Mouse (Mus musculus) heart, adult 2 months (tissue): ENCODE data around the gene Lin9. TPM values are rescaled to one million over a fixed set of nuclear protein-coding genes. Genes with fewer than 3 reads are reported as not detected.

Source experiments
- DNase-seq, 2 experiments: peaks; one replicate each; pipeline ENCODE4 v3.0.0; 2021
- H3K27ac ChIP-seq: fragments of 200-600 bp; 2 replicates; pipeline ENCODE4 v1.8.1; 2022
- H3K27me3 ChIP-seq: fragments of 200-500 bp; 2 replicates; pipeline ENCODE4 v1.6.1; 2012; ENCODE audit warnings: mild to moderate bottlenecking, low read length, inconsistent platforms, mixed read lengths; ENCODE audit not compliant: control insufficient read depth, insufficient read depth
- H3K36me3 ChIP-seq: fragments of 200-500 bp; 2 replicates; pipeline ENCODE4 v1.6.1; 2012; ENCODE audit warnings: low read length, inconsistent platforms; ENCODE audit not compliant: control insufficient read depth, insufficient read depth
- H3K4me1 ChIP-seq: fragments of 200-500 bp; 2 replicates; pipeline ENCODE4 v1.6.1; 2011; ENCODE audit warnings: low read length; ENCODE audit not compliant: control insufficient read depth, insufficient read depth
- H3K4me3 ChIP-seq: fragments of 200-600 bp; 2 replicates; pipeline ENCODE4 v1.8.1; 2022
- H3K79me2 ChIP-seq: fragments of 200-500 bp; replicated peaks from 2 replicates; pipeline ENCODE4 v1.6.1; 2012; ENCODE audit warnings: mild to moderate bottlenecking, inconsistent platforms, low read length, moderate library complexity, mixed read lengths; ENCODE audit not compliant: control insufficient read depth, insufficient read depth
- H3K9ac ChIP-seq: fragments of 200-500 bp; 2 replicates; pipeline ENCODE4 v1.6.1; 2012; ENCODE audit warnings: low read depth, mild to moderate bottlenecking, control low read depth, inconsistent platforms, low read length, mixed read lengths
- CTCF ChIP-seq: fragments of 200-600 bp; IDR thresholded peaks from 2 replicates; pipeline ENCODE4 v1.8.1; 2022; ENCODE audit warnings: antibody characterized with exemption, mild to moderate bottlenecking, moderate library complexity
- EP300 ChIP-seq: fragments of 200-500 bp; IDR thresholded peaks from 2 replicates; pipeline ENCODE4 v1.6.1; 2011; ENCODE audit warnings: low read depth, low read length, control low read depth; ENCODE audit not compliant: insufficient read depth
- POLR2A ChIP-seq: fragments of 200-500 bp; IDR thresholded peaks from 2 replicates; pipeline ENCODE4 v1.6.1; 2011; ENCODE audit warnings: mild to moderate bottlenecking, low read depth, low read length, control low read depth; ENCODE audit not compliant: insufficient read depth
- WGBS: fragments of 180-500 bp; shearing (Covaris S2); methylation state at CpG from one replicate; pipeline ENCODE4 v1.1.7; 2018; 5-methylcytosine and 5-hydroxymethylcytosine counted together
- intact Hi-C: fragments of 180-260 bp; cut with DNase I; formaldehyde crosslinking; loops from one replicate; pipeline ENCODE4 v1.15.1; 2025
- long read RNA-seq: library from polyadenylated mRNA; stranded (forward); transcript quantifications from one replicate; pipeline ENCODE4 v2.0.0, GENCODE M21; 2021
- polyA plus RNA-seq: library from polyadenylated mRNA; depleted of rRNA; stranded (reverse); fragments of >200 nt; gene quantifications from 2 replicates; pipeline ENCODE4 v1.2.3, GENCODE M21; 2012; rRNA removed
- total RNA-seq, 2 experiments: library from RNA; stranded (reverse); gene quantifications; 2 replicates each; pipeline ENCODE4 v1.2.3; 2021

Lin9 gene
- total RNA-seq, result 1 to 10 TPM; 2.2 to 2.4 TPM
- polyA plus RNA-seq, result 1.5 and 2.6 TPM in 2 replicates
- long read RNA-seq, partial matches to known transcripts, result 0 of 2 reads
- long read RNA-seq, other reads (novel, unspliced or antisense), result 1 of 2 reads

- Histone ChIP-seq H3K4me1 (peaks cover 4% of the 10 kb centered on the region), H3K79me2 (no peaks in the 10 kb centered on the region), H3K9ac (peak within 1 kb of the TSS; percentile 88), H3K27ac (peak within 1 kb of the TSS; percentile 70), H3K36me3 (no peaks in the 10 kb centered on the region), H3K27me3 (no peaks in the 10 kb centered on the region), H3K4me3 (peak within 1 kb of the TSS; percentile 100)
- DNase-seq, result peak; percentile 93 to 95
- no peak for TF ChIP-seq CTCF
- TF ChIP-seq POLR2A, result no peak
- no peak for TF ChIP-seq EP300
- WGBS, result 1% methylated on average over 43 of the region's 47 CpGs
- intact Hi-C loops, result loop anchor here (2.0 to 5.0 kb wide), 2 partner anchors 36 to 74 kb away; partner anchors contain the start of gene Parp1
Measured at GRCm38 (mm10) chr1:180641137-180641517, at the start of gene Lin9. TSS of gene Lin9 (plus strand) at chr1:180641150.

- H3K4me1 ChIP-seq, result peaks cover 3% of the 10 kb centered on the region; the same call in 1 of the 2 replicates
- no peaks in the 10 kb centered on the region for H3K79me2 ChIP-seq
- intact Hi-C loops, result no loop called here
- H3K4me3 ChIP-seq, result no peak overlapping the region
- H3K27me3 ChIP-seq, result no peaks in the 10 kb centered on the region
- H3K27ac ChIP-seq, result no peak overlapping the region
- DNase-seq, result no peak
- no peak for TF ChIP-seq POLR2A
- WGBS, result 90% methylated on average over 6 of the region's 6 CpGs
- H3K9ac ChIP-seq, result no peak overlapping the region
- peaks cover 3% of the 10 kb centered on the region; the same call in 1 of the 2 replicates for H3K36me3 ChIP-seq
Measured at GRCm38 (mm10) chr1:180600578-180600977, 40.4 kb upstream of the Lin9 start.

GRCm38 (mm10) chr1:180601806-180602205 is 39.1 kb upstream of the Lin9 start:
- Histone ChIP-seq H3K27ac (no peak overlapping the region), H3K79me2 (no peaks in the 10 kb centered on the region), H3K4me1 (peaks cover 4% of the 10 kb centered on the region; the same call in 1 of the 2 replicates), H3K36me3 (peaks cover 3% of the 10 kb centered on the region; the same call in 1 of the 2 replicates), H3K27me3 (no peaks in the 10 kb centered on the region), H3K9ac (no peak overlapping the region), H3K4me3 (no peak overlapping the region)
- 83% methylated on average over 6 of the region's 6 CpGs for WGBS
- intact Hi-C loops, result no loop called here
- TF ChIP-seq EP300, result no peak
- TF ChIP-seq POLR2A, result no peak
- no peak for TF ChIP-seq CTCF
- DNase-seq, result peak in 1 of 2 experiments; percentile 59

DNA sequence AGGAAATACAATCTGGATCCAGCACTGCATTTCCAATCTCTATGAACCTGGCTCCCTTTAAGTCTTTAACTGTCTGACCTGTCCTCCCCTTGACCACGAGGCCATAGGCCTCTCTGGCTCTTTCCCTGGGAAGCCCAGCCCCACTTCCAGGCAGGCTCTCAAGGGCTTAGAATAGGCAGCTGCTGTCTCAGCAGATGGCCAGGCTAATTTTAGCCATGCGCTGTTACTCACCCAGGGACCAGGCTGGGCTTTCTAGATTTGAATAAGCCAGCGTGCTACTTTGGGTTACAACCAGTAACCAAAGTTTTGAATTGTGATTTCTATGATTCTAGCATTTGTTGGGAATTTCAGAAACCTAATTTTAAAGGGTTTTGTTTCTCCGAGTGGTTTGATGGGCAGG is 36.4 kb upstream of the Lin9 start:
- no peak overlapping the region for H3K9ac ChIP-seq
- H3K79me2 ChIP-seq, result no peaks in the 10 kb centered on the region
- peaks cover 3% of the 10 kb centered on the region; the same call in 1 of the 2 replicates for H3K36me3 ChIP-seq
- no peak for TF ChIP-seq CTCF
- 0 out of 2 replicates have a peak, but pooled peaks have one; percentile 39 for TF ChIP-seq EP300
- no peaks in the 10 kb centered on the region for H3K27me3 ChIP-seq
- WGBS, result 33% methylated on average over 4 of the region's 4 CpGs
- H3K27ac ChIP-seq, result peak overlapping the region; percentile 68
- peaks cover 8% of the 10 kb centered on the region for H3K4me1 ChIP-seq
- intact Hi-C loops, result loop anchor here (2.0 kb wide), 2 partner anchors 20 to 36 kb away; partner anchors contain the start of gene Lin9
- peak; percentile 55 to 78 for DNase-seq
- H3K4me3 ChIP-seq, result no peak overlapping the region

- TF ChIP-seq EP300 (no peak), CTCF (no peak), POLR2A (no peak)
- no peak overlapping the region for H3K27ac ChIP-seq
- 55% methylated on average over 3 of the region's 3 CpGs for WGBS
- peaks cover 8% of the 10 kb centered on the region for H3K4me1 ChIP-seq
- intact Hi-C loops, result no loop called here
- H3K79me2 ChIP-seq, result no peaks in the 10 kb centered on the region
- no peak overlapping the region for H3K9ac ChIP-seq
- peaks cover 3% of the 10 kb centered on the region; the same call in 1 of the 2 replicates for H3K36me3 ChIP-seq
- DNase-seq, result no peak
- H3K27me3 ChIP-seq, result no peaks in the 10 kb centered on the region
- no peak overlapping the region for H3K4me3 ChIP-seq
Measured at GRCm38 (mm10) chr1:180606106-180606505, 34.8 kb upstream of the Lin9 start.

GRCm38 (mm10) chr1:180606796-180607577 is 34.0 kb upstream of the Lin9 start:
- peak; percentile 18 to 24 for DNase-seq
- Histone ChIP-seq H3K9ac (no peak overlapping the region), H3K79me2 (no peaks in the 10 kb centered on the region), H3K4me3 (no peak overlapping the region), H3K4me1 (peaks cover 8% of the 10 kb centered on the region), H3K27ac (peak overlapping the region; percentile 40; the same call in 1 of the 2 replicates), H3K36me3 (peaks cover 3% of the 10 kb centered on the region; the same call in 1 of the 2 replicates), H3K27me3 (no peaks in the 10 kb centered on the region)
- WGBS, result 63% methylated on average over 10 of the region's 10 CpGs
- TF ChIP-seq POLR2A (no peak), CTCF (no peak), EP300 (no peak)
- intact Hi-C loops, result no loop called here
